Mouse (Mus musculus) small intestine, adult 2 months (tissue): ENCODE results near the gene Gm13278. TPM values are rescaled to one million over a fixed set of nuclear protein-coding genes. Genes with fewer than 3 reads are reported as not detected.
"Not testable (repeated sequence)": the region's sequence is repeated elsewhere in the genome, so short reads cannot be mapped to it uniquely, and the experiment has no call there.

Experiments used
- H3K27ac ChIP-seq: fragments of 200-500 bp; 2 replicates; pipeline ENCODE4 v1.5.1; 2012; ENCODE audit warnings: low read depth, low read length, control low read depth, inconsistent platforms; ENCODE audit not compliant: insufficient read depth
- H3K27me3 ChIP-seq: fragments of 200-500 bp; 2 replicates; pipeline ENCODE4 v1.6.1; 2012; ENCODE audit warnings: mild to moderate bottlenecking, moderate library complexity, low read length, inconsistent platforms; ENCODE audit not compliant: control insufficient read depth, insufficient read depth
- H3K36me3 ChIP-seq: fragments of 200-500 bp; 2 replicates; pipeline ENCODE4 v1.6.1; 2012; ENCODE audit warnings: mild to moderate bottlenecking, low read length, control low read depth, inconsistent platforms; ENCODE audit not compliant: control insufficient read depth, insufficient read depth
- H3K4me1 ChIP-seq: fragments of 200-500 bp; 2 replicates; pipeline ENCODE4 v1.6.1; 2012; ENCODE audit warnings: low read length, inconsistent platforms, mixed read lengths; ENCODE audit not compliant: control insufficient read depth, insufficient read depth, insufficient read length
- H3K4me3 ChIP-seq: fragments of 200-500 bp; 2 replicates; pipeline ENCODE4 v1.5.1; 2012; ENCODE audit warnings: low read depth, mild to moderate bottlenecking, control low read depth, inconsistent platforms, low read length, moderate library complexity
- CTCF ChIP-seq: fragments of 200-500 bp; IDR thresholded peaks from 2 replicates; pipeline ENCODE4 v1.5.1; 2012; ENCODE audit warnings: low read depth, mild to moderate bottlenecking, control low read depth, inconsistent platforms, low read length, moderate library complexity, mixed read lengths; ENCODE audit not compliant: insufficient replicate concordance, insufficient read length; ENCODE audit errors: extremely low read depth
- POLR2A ChIP-seq: fragments of 200-500 bp; IDR thresholded peaks from 2 replicates; pipeline ENCODE4 v1.6.1; 2012; ENCODE audit warnings: low read depth, mild to moderate bottlenecking, control low read depth, inconsistent platforms, low read length, moderate library complexity
- WGBS: fragments of 180-500 bp; shearing (Covaris S2); methylation state at CpG from one replicate; pipeline ENCODE4 v1.1.7; 2018; 5-methylcytosine and 5-hydroxymethylcytosine counted together
- polyA plus RNA-seq: library from polyadenylated mRNA; depleted of rRNA; stranded (reverse); fragments of >200 nt; gene quantifications from 2 replicates; pipeline ENCODE4 v1.2.3, GENCODE M21; 2012; rRNA removed

Gm13278 gene
- polyA plus RNA-seq, 1 experiment: not detected

DNA sequence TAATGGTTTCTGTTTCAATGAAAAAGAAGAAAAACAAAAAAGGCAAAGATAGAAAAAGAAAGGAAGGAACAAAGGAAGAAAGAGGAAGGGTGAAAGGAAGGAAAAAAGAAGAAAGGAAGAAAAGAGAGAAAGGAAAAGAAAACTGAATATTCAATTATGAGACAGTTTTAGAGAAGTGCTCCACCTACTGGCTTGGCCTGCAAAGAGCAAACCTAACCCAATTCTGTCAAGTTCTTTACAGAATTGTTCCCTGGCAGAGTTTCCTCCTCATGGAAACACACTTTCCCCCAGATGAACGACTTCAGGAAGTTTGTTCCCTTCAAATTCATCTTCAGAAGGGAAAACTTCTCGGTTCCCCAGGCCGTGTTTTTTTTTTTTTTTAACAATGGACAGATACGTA lies 31.6 kb downstream of the Gm13278 start:
- H3K36me3 ChIP-seq: no peaks in the 10 kb centered on the region
- H3K4me1 ChIP-seq: no peaks in the 10 kb centered on the region
- no peak overlapping the region for H3K4me3 ChIP-seq
- WGBS: 27% methylated on average over 4 of the region's 4 CpGs
- no peaks in the 10 kb centered on the region; the same call in 1 of the 2 replicates for H3K27me3 ChIP-seq
- no peak for TF ChIP-seq POLR2A
- TF ChIP-seq CTCF: no peak
- H3K27ac ChIP-seq: no peak overlapping the region

DNA sequence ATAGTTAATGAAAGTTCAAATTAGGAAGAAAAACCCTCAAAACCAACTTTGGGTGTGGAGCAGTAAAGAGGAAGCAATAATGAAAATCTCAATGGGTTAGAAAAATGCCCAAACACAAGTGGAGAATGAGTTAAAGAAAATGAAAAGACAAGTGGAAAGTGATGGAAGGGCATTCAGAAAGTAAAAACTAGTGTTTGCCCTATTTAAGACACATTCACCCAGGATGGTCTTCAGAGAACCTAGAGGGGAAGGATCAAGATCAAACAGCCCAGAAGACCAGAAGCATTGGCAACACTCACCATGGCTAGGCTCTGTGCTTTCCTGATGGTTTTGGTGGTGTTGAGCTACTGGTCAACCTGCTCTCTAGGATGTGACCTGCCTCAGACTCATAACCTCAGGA lies 35.8 kb downstream of the Gm13278 start, which contains the start of gene Ifna6:
Gene Ifna6, plus strand, starts transcription at position 301 of the 400 bp plus-strand sequence.
- not testable (repeated sequence) for H3K36me3 ChIP-seq, H3K4me1 ChIP-seq, H3K27me3 ChIP-seq, H3K27ac ChIP-seq, H3K4me3 ChIP-seq

DNA sequence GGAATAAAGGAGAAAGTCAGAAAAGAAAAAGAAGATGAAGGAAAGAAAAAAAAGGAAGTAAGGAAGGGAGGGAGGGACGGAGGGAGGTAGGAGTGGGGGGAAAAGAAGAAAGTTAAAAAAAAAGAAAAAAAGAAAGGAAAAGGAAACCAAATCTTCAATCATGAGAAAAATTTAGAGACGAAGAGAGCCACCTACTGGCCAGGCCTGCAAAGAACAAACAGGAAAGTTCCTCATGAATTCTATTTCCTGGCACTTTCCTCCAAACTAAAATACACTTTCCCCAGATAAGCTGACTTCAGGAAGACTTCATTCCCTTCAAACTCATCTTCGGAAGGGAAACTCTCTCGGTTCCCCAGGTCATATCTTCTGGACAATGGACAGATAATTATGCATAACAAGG lies 39.2 kb downstream of the Gm13278 start:
- Histone ChIP-seq H3K4me3 (no peak overlapping the region), H3K27me3 (no peaks in the 10 kb centered on the region), H3K27ac (no peak overlapping the region), H3K36me3 (no peaks in the 10 kb centered on the region), H3K4me1 (no peaks in the 10 kb centered on the region)
- 22% methylated on average over 4 of the region's 4 CpGs for WGBS
- TF ChIP-seq CTCF: no peak

DNA sequence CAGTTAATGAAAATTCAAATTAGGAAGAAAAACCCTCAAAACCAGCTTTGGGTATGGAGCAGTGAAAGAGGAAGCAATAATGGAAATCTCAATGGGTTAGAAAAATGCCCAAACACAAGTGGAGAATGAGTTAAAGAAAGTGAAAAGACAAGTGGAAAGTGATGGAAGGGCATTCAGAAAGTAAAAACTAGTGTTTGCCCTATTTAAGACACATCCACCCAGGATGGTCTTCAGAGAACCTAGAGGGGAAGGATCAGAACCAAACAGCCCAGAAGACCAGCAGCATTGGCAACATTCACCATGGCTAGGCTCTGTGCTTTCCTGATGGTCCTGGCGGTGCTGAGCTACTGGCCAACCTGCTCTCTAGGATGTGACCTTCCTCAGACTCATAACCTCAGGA lies 43.9 kb downstream of the Gm13278 start, which contains the start of gene Ifna5:
Gene Ifna5, plus strand, starts transcription at position 301 of the 400 bp plus-strand sequence.
- not testable (repeated sequence) for H3K4me1 ChIP-seq, H3K4me3 ChIP-seq, H3K27me3 ChIP-seq, H3K27ac ChIP-seq, H3K36me3 ChIP-seq
- WGBS: 71% methylated on average over 1 of the region's 1 CpGs

DNA sequence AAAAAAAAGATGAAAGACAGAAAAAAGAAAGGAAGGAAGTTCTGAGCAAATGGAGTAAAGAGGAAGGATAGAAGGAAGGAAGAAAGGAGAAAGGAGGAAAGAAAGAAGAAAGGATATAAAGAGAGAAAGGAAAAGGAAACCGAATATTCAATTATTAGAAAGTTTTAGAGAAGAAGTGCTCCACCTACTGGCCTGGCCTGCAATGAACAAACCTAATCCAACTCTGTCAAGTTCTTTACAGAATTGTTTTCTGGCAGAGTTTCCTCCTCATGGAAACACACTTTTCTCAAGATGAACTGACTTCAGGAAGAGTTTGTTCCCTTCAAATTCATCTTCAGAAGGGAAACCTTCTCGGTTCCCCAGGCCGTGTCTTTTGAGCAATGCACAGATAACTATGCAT lies 47.5 kb downstream of the Gm13278 start:
- WGBS: 35% methylated on average over 3 of the region's 3 CpGs
- no peak overlapping the region for H3K4me3 ChIP-seq
- no peaks in the 10 kb centered on the region for H3K36me3 ChIP-seq
- no peak overlapping the region for H3K27ac ChIP-seq
- TF ChIP-seq CTCF (no peak), POLR2A (no peak)
- 0 out of 2 replicates have a peak, but pooled peaks cover 2% of the 10 kb centered on the region for H3K4me1 ChIP-seq
- peaks cover 3% of the 10 kb centered on the region; the same call in 1 of the 2 replicates for H3K27me3 ChIP-seq

DNA sequence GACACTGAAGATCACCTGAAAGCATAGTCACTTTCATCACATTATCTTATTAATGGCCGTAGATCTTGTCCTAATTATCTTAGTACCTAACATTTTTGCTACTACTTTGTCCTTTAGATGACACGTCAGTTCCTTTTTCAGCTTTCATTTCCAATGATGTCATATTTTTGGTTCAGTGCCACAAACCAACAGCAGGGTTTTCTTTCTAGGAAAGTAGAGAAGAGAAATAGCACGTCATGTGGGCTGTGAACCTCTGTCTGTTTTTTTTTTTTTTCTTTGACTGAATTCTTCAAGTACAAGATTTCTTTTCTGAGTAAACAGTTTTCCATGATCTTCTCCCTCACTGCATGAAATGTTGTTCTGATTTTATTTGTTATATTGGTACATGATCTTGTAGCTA lies 48.7 kb downstream of the Gm13278 start:
- no peak overlapping the region for H3K4me3 ChIP-seq
- peaks cover 3% of the 10 kb centered on the region; the same call in 1 of the 2 replicates for H3K27me3 ChIP-seq
- H3K36me3 ChIP-seq: no peaks in the 10 kb centered on the region
- H3K27ac ChIP-seq: no peak overlapping the region
- 0 out of 2 replicates have a peak, but pooled peaks cover 2% of the 10 kb centered on the region for H3K4me1 ChIP-seq
- TF ChIP-seq POLR2A: no peak
- no peak for TF ChIP-seq CTCF
- WGBS: 59% methylated on average over 3 of the region's 3 CpGs

DNA sequence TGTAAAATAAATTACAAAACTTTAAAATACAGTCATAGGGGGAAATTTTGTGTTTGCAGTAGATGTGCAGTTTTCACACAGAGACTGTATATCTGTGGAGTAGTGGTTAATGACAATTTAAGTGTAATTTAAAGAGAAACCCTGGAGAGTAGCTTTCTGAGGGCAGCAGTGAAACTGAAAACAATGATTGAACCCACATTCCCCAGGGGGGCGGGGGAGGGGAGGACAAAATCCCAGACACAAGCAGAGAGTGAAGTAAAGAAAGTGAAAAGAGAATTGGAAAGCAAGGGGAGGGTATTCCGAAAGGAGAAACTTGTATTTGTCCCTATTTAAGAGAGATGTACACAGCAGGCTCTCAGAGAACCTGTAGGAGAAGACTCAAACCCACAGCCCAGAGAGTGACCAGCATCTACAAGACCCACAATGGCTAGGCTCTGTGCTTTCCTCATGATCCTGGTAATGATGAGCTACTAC lies 50.1 kb downstream of the Gm13278 start, which contains the start of gene Ifna4:
Gene Ifna4, plus strand, starts transcription at position 424 of the 474 bp plus-strand sequence.
- Histone ChIP-seq H3K27ac (no peak within 1 kb of the TSS), H3K27me3 (peaks cover 3% of the 10 kb centered on the region; the same call in 1 of the 2 replicates), H3K4me3 (no peak within 1 kb of the TSS), H3K36me3 (no peaks in the 10 kb centered on the region), H3K4me1 (0 out of 2 replicates have a peak, but pooled peaks cover 2% of the 10 kb centered on the region)
- WGBS: 61% methylated on average over 2 of the region's 2 CpGs
- TF ChIP-seq POLR2A (no peak), CTCF (no peak)

Other genes with a start within 250 kb of the Gm13278 start
- gene Ifna15, start 233.3 kb upstream of the Gm13278 start, polyA plus RNA-seq: not detected in 2 replicates
- gene Ifna14, start 219.8 kb upstream of the Gm13278 start, polyA plus RNA-seq: not detected in 2 replicates
- not detected in 2 replicates for gene Ifna9, start 199.2 kb upstream of the Gm13278 start, polyA plus RNA-seq
- gene Ifna12, start 188.2 kb upstream of the Gm13278 start, polyA plus RNA-seq: not detected in 2 replicates
- gene C87499, start 157.1 kb upstream of the Gm13278 start, polyA plus RNA-seq: not detected in 2 replicates
- gene Ifna13, start 147.1 kb upstream of the Gm13278 start, polyA plus RNA-seq: not detected in 2 replicates
- gene Ifna16, start 114.6 kb upstream of the Gm13278 start, polyA plus RNA-seq: not detected in 2 replicates
- not detected in 2 replicates for gene Ifna2, start 107.6 kb upstream of the Gm13278 start, polyA plus RNA-seq
- not detected in 2 replicates for gene Ifnab, start 100.2 kb upstream of the Gm13278 start, polyA plus RNA-seq
- 0.68 TPM in 1 of 2 replicates, not detected in the other for gene Gm26566, start 69.7 kb upstream of the Gm13278 start, polyA plus RNA-seq
- gene Klhl9, start 69.1 kb upstream of the Gm13278 start, polyA plus RNA-seq: 6.5 and 11.3 TPM in 2 replicates
- not detected in 2 replicates for gene Gm13271, start 36.7 kb upstream of the Gm13278 start, polyA plus RNA-seq
- gene Gm13283, start 31.4 kb upstream of the Gm13278 start, polyA plus RNA-seq: 0.08 TPM in 2 replicates
- gene Gm13290, start 17.7 kb upstream of the Gm13278 start, polyA plus RNA-seq: not detected in 2 replicates
- gene Gm13289, start 14.6 kb upstream of the Gm13278 start, polyA plus RNA-seq: not detected in 2 replicates
- gene Gm13272, start 11.7 kb upstream of the Gm13278 start, polyA plus RNA-seq: not detected in 2 replicates
- gene Ifnz, start 9.4 kb upstream of the Gm13278 start, polyA plus RNA-seq: not detected in 2 replicates
- gene Gm13276, start 5.8 kb upstream of the Gm13278 start, polyA plus RNA-seq: not detected in 2 replicates
- gene Gm13277, start 2.9 kb upstream of the Gm13278 start, polyA plus RNA-seq: not detected in 2 replicates
- gene Gm13275, start 2.9 kb downstream of the Gm13278 start, polyA plus RNA-seq: not detected in 2 replicates
- not detected in 2 replicates for gene Gm13279, start 5.8 kb downstream of the Gm13278 start, polyA plus RNA-seq
- gene Gm13285, start 8.1 kb downstream of the Gm13278 start, polyA plus RNA-seq: not detected in 2 replicates
- gene Gm13287, start 11.7 kb downstream of the Gm13278 start, polyA plus RNA-seq: not detected in 2 replicates
- gene Gm13288, start 14.0 kb downstream of the Gm13278 start, polyA plus RNA-seq: not detected in 2 replicates
- gene Ifna7, start 24.7 kb downstream of the Gm13278 start, polyA plus RNA-seq: not detected in 2 replicates
- gene Ifna11, start 28.4 kb downstream of the Gm13278 start, polyA plus RNA-seq: not detected in 2 replicates
- gene Ifna6, start 35.9 kb downstream of the Gm13278 start, polyA plus RNA-seq: not detected in 2 replicates
- not detected in 2 replicates for gene Ifna5, start 44.0 kb downstream of the Gm13278 start, polyA plus RNA-seq
- gene Ifna4, start 50.3 kb downstream of the Gm13278 start, polyA plus RNA-seq: not detected in 2 replicates
- not detected in 2 replicates for gene Ifna1, start 58.5 kb downstream of the Gm13278 start, polyA plus RNA-seq
- gene Ifne, start 88.7 kb downstream of the Gm13278 start, polyA plus RNA-seq: 0.42 TPM in 1 of 2 replicates, not detected in the other